ENCODE assay signal across 8 mouse cellular contexts in genomic region chr8:84847684-84848435, GRCm38 (mm10). TPM values are rescaled to one million over a fixed set of nuclear protein-coding genes. Genes with fewer than 3 reads are reported as not detected.
DNase-seq lines count a peak whose midpoint lies in the region; ATAC-seq lines count a peak whose summit lies in the region.

No protein-coding gene starts in this region.

- intact Hi-C loops in left cerebral cortex, postnatal 36 days (cut with DNase I) = no loop called here

- peaks cover 25% of the 10 kb centered on the region for H3K36me3 ChIP-seq in embryonic facial prominence, embryonic 15.5 days
- peaks cover 23% of the 10 kb centered on the region for H3K36me3 ChIP-seq in limb, embryonic 15.5 days
- H3K36me3 ChIP-seq in neural tube, embryonic 14.5 days (ENCODE audit: control insufficient read depth, insufficient read depth, low read length) = peaks cover 23% of the 10 kb centered on the region

- H3K4me1 ChIP-seq in embryonic facial prominence, embryonic 15.5 days = peaks cover 33% of the 10 kb centered on the region
- H3K4me1 ChIP-seq in limb, embryonic 15.5 days = peaks cover 24% of the 10 kb centered on the region
- H3K4me1 ChIP-seq in neural tube, embryonic 14.5 days (ENCODE audit: control insufficient read depth, insufficient read depth, low read length) = peaks cover 21% of the 10 kb centered on the region

- peak; percentile 48 for DNase-seq in embryo, embryonic 10.5 days (ENCODE audit: low spot score)
- DNase-seq in embryo, embryonic 10 days (ENCODE audit: low spot score) = no peak
- DNase-seq in A20 (ENCODE audit: low read depth, low spot score) = peak; percentile 36
- DNase-seq in layer of hippocampus, postnatal 10 days (ENCODE audit: low spot score in 2 of 2) = no peak
- DNase-seq in left cerebral cortex, postnatal 36 days (ENCODE audit: low spot score in 2 of 2) = no peak

- no peaks in the 10 kb centered on the region for H3K27me3 ChIP-seq in embryonic facial prominence, embryonic 15.5 days
- no peaks in the 10 kb centered on the region for H3K27me3 ChIP-seq in limb, embryonic 15.5 days
- no peaks in the 10 kb centered on the region for H3K27me3 ChIP-seq in neural tube, embryonic 14.5 days (ENCODE audit: control insufficient read depth, insufficient read depth, low read length)

- H3K9me3 ChIP-seq in embryonic facial prominence, embryonic 15.5 days (replicated peaks) = no peaks in the 10 kb centered on the region
- no peaks in the 10 kb centered on the region for H3K9me3 ChIP-seq in limb, embryonic 15.5 days
- H3K9me3 ChIP-seq in neural tube, embryonic 14.5 days (ENCODE audit: control insufficient read depth, low read length) = no peaks in the 10 kb centered on the region

- H3K27ac ChIP-seq in embryonic facial prominence, embryonic 15.5 days (replicated peaks) = peak overlapping the region; percentile 85
- H3K27ac ChIP-seq in limb, embryonic 15.5 days = peak overlapping the region; percentile 77; the same call in 1 of the 2 replicates
- peak overlapping the region; percentile 84; the same call in 1 of the 2 replicates for H3K27ac ChIP-seq in neural tube, embryonic 14.5 days (ENCODE audit: low read depth, low read length)

- no peak for ATAC-seq in embryonic facial prominence, embryonic 15.5 days (ENCODE audit: insufficient number of reproducible peaks, low FRiP score, low TSS enrichment, low read depth)
- no peak for ATAC-seq in limb, embryonic 15.5 days (ENCODE audit: insufficient number of reproducible peaks, low FRiP score, low TSS enrichment, low read depth)
- ATAC-seq in neural tube, embryonic 14.5 days (ENCODE audit: low read depth) = no peak

- H3K4me2 ChIP-seq in embryonic facial prominence, embryonic 15.5 days (replicated peaks) = peak overlapping the region; percentile 78
- peak overlapping the region; percentile 70 for H3K4me2 ChIP-seq in limb, embryonic 15.5 days
- H3K4me2 ChIP-seq in neural tube, embryonic 14.5 days (ENCODE audit: low read depth, low read length) = peak overlapping the region; percentile 77

- 34% methylated on average over 6 of the region's 6 CpGs for WGBS in embryonic facial prominence, embryonic 15.5 days
- 43% methylated on average over 6 of the region's 6 CpGs for WGBS in limb, embryonic 15.5 days
- 46% methylated on average over 6 of the region's 6 CpGs for WGBS in neural tube, embryonic 14.5 days

- peak overlapping the region; percentile 88 for H3K4me3 ChIP-seq in embryonic facial prominence, embryonic 15.5 days (replicated peaks)
- peak overlapping the region; percentile 91 for H3K4me3 ChIP-seq in limb, embryonic 15.5 days
- H3K4me3 ChIP-seq in neural tube, embryonic 14.5 days (ENCODE audit: low read depth, low read length) = peak overlapping the region; percentile 82; the same call in 1 of the 2 replicates

- 0 out of 2 replicates have a peak overlapping the region, but pooled peaks have one; percentile 62 for H3K9ac ChIP-seq in embryonic facial prominence, embryonic 15.5 days
- no peak overlapping the region for H3K9ac ChIP-seq in limb, embryonic 15.5 days
- peak overlapping the region; percentile 97 for H3K9ac ChIP-seq in neural tube, embryonic 14.5 days (replicated peaks; ENCODE audit: low read depth, low read length)

RNA-seq across cellular contexts. Expression of gene Calr, which starts 1.1 kb away (rescaled TPM):
- 975 and 998 TPM in 2 replicates for polyA plus RNA-seq in embryonic facial prominence, embryonic 15.5 days (2015; fragmentation: Nextera tagmentation; extraction: Ambion mirVana)
- polyA plus RNA-seq in limb, embryonic 15.5 days (2015; fragmentation: Nextera tagmentation; extraction: Ambion mirVana) = 1,060 and 1,089 TPM in 2 replicates
- 615 and 623 TPM in 2 replicates for polyA plus RNA-seq in neural tube, embryonic 14.5 days (2014; fragmentation: Nextera tagmentation; extraction: Ambion mirVana)
- 100 to 1,000 TPM; 444 to 464 TPM for total RNA-seq in layer of hippocampus, postnatal 10 days (2021)
- 100 to 1,000 TPM; 435 to 511 TPM for total RNA-seq in left cerebral cortex, postnatal 36 days (2021)

RNA-seq across cellular contexts. Expression of gene Rad23a, which starts 7.4 kb away (rescaled TPM):
- 104 and 110 TPM in 2 replicates for polyA plus RNA-seq in embryonic facial prominence, embryonic 15.5 days (2015; fragmentation: Nextera tagmentation; extraction: Ambion mirVana)
- 102 and 122 TPM in 2 replicates for polyA plus RNA-seq in limb, embryonic 15.5 days (2015; fragmentation: Nextera tagmentation; extraction: Ambion mirVana)
- 69.4 and 78.1 TPM in 2 replicates for polyA plus RNA-seq in neural tube, embryonic 14.5 days (2014; fragmentation: Nextera tagmentation; extraction: Ambion mirVana)
- 10 to 100 TPM; 55.5 to 64.9 TPM for total RNA-seq in layer of hippocampus, postnatal 10 days (2021)
- 10 to 100 TPM; 77.9 to 78.8 TPM for total RNA-seq in left cerebral cortex, postnatal 36 days (2021)

RNA-seq across cellular contexts. Expression of gene Farsa, which starts 8.9 kb away (rescaled TPM):
- 94.5 and 99.8 TPM in 2 replicates for polyA plus RNA-seq in embryonic facial prominence, embryonic 15.5 days (2015; fragmentation: Nextera tagmentation; extraction: Ambion mirVana)
- polyA plus RNA-seq in limb, embryonic 15.5 days (2015; fragmentation: Nextera tagmentation; extraction: Ambion mirVana) = 94.4 and 98.2 TPM in 2 replicates
- 90.9 and 98.2 TPM in 2 replicates for polyA plus RNA-seq in neural tube, embryonic 14.5 days (2014; fragmentation: Nextera tagmentation; extraction: Ambion mirVana)
- total RNA-seq in layer of hippocampus, postnatal 10 days (2021) = 10 to 100 TPM; 63.2 to 65.0 TPM
- 10 to 100 TPM; 46.2 to 47.8 TPM for total RNA-seq in left cerebral cortex, postnatal 36 days (2021)

RNA-seq across cellular contexts. Expression of gene Gadd45gip1, which starts 16.5 kb away (rescaled TPM):
- 46.5 TPM in 2 replicates for polyA plus RNA-seq in embryonic facial prominence, embryonic 15.5 days (2015; fragmentation: Nextera tagmentation; extraction: Ambion mirVana)
- polyA plus RNA-seq in limb, embryonic 15.5 days (2015; fragmentation: Nextera tagmentation; extraction: Ambion mirVana) = 44.7 and 45.6 TPM in 2 replicates
- polyA plus RNA-seq in neural tube, embryonic 14.5 days (2014; fragmentation: Nextera tagmentation; extraction: Ambion mirVana) = 33.1 and 39.8 TPM in 2 replicates
- 10 to 100 TPM; 18.6 to 19.8 TPM for total RNA-seq in layer of hippocampus, postnatal 10 days (2021)
- total RNA-seq in left cerebral cortex, postnatal 36 days (2021) = 10 to 100 TPM; 26.3 to 26.9 TPM

RNA-seq across cellular contexts. Expression of gene Syce2, which starts 24.1 kb away (rescaled TPM):
- polyA plus RNA-seq in embryonic facial prominence, embryonic 15.5 days (2015; fragmentation: Nextera tagmentation; extraction: Ambion mirVana) = 68.0 and 72.9 TPM in 2 replicates
- polyA plus RNA-seq in limb, embryonic 15.5 days (2015; fragmentation: Nextera tagmentation; extraction: Ambion mirVana) = 58.0 and 70.0 TPM in 2 replicates
- polyA plus RNA-seq in neural tube, embryonic 14.5 days (2014; fragmentation: Nextera tagmentation; extraction: Ambion mirVana) = 14.2 and 24.5 TPM in 2 replicates
- 10 to 100 TPM; 33.5 to 39.1 TPM for total RNA-seq in layer of hippocampus, postnatal 10 days (2021)
- total RNA-seq in left cerebral cortex, postnatal 36 days (2021) = 1 to 10 TPM; 8.3 TPM

Comparison
In these comparisons a context has a peak if more than half of its experiments do, and no peak if none do; other contexts are left out.
1. DNase-seq: peak in embryo, embryonic 10.5 days (single experiment) and A20 (single experiment); none in embryo, embryonic 10 days (single experiment), layer of hippocampus, postnatal 10 days (0 of 2) and left cerebral cortex, postnatal 36 days (0 of 2).
2. Peak in every context shown above with its lines, with median percentiles within 50 percentile points of each other: H3K27ac ChIP-seq, H3K4me2 ChIP-seq and H3K4me3 ChIP-seq.